Mouse (Mus musculus) liver, postnatal 0 days (tissue): ENCODE results near the gene Sectm1a.

Source experiments
- CTCF ChIP-seq: sonication (generic); IDR thresholded peaks from 2 replicates; pipeline ENCODE4 v1.5.1; 2016; ENCODE audit warnings: antibody characterized with exemption, low read depth
- EP300 ChIP-seq: IDR thresholded peaks from 2 replicates; pipeline ENCODE4 v1.6.1; 2016; ENCODE audit warnings: antibody characterized with exemption, low read depth, mild to moderate bottlenecking

DNA sequence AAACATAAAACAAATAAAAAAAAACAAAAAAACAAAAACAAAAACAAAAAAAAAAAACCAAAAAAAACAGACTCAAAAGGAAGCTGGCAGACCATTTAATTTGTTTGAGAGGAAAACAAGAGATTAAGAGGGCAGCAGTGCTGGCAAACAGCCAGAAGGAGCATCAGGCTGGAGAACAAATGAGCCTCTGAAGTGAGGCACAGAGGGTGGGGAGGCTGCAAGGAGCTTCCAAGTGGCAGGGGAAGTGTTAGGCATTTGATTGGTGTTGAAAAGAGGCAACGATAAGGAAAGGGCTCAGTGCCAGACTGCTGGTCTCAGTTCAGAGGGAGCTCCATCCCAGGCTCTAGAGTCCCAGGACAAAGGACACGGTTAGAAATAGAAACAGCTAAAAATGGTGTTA lies 29.0 kb upstream of the Sectm1a start:
- TF ChIP-seq CTCF (no peak), EP300 (no peak)
